Mouse (Mus musculus) olfactory bulb, adult 2 months (tissue): Measurements from ENCODE around the gene Aasdhppt.

Source experiments
- CTCF ChIP-seq: fragments of 200-500 bp; IDR thresholded peaks from 2 replicates; pipeline ENCODE4 v1.5.1; 2012; ENCODE audit warnings: low read depth, mild to moderate bottlenecking, low read length, moderate library complexity; ENCODE audit not compliant: insufficient read depth
- POLR2A ChIP-seq: fragments of 200-500 bp; IDR thresholded peaks from 2 replicates; pipeline ENCODE4 v1.6.1; 2012; ENCODE audit warnings: mild to moderate bottlenecking, low read depth, low read length, moderate library complexity; ENCODE audit not compliant: insufficient read depth

DNA sequence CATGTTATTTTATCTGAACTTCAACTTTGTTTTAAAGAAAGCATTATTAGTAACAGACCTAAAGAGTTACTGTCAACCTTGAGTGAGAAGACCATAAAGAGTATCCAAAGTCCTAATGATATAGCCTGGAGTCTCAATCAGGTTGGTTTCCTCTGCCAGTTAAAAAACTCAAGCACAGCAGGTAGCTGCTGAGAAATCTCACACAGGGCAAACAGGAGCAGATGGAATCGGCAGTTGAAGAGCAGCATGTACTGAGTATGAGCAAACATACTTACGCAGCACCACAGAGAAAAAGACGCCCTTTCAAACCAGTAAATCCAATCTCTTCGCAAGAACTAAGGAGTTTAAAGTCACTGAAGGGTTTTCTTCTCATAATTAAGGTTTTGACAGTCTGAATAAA lies 4.7 kb upstream of the Aasdhppt start:
- TF ChIP-seq CTCF: no peak
- no peak for TF ChIP-seq POLR2A
